Mouse (Mus musculus): Measurements from ENCODE around the gene Sertad3.
A peak's percentile ranks its signal among the peaks of the same experiment; 100 is the strongest.

- TF ChIP-seq POLR2A (IDR thresholded peaks at IDR 0.05; ENCODE audit: control insufficient read depth in 1 of 2, insufficient read depth in 1 of 2, low read depth in 1 of 2, low read length in 2 of 2, poor library complexity in 1 of 2): no peak
- TF ChIP-seq CTCF (IDR thresholded peaks at IDR 0.05 in 2 of 3, conservative IDR thresholded peaks at IDR 0.05 in 1 of 3; ENCODE audit: control insufficient read depth in 1 of 3, insufficient read depth in 1 of 3, low read depth in 2 of 3, low read length in 3 of 3, poor library complexity in 1 of 3, severe bottlenecking in 1 of 3): no peak
- no peak for TF ChIP-seq NRF1 (IDR thresholded peaks at IDR 0.05; ENCODE audit: insufficient read depth, low read depth, low read length, poor library complexity, severe bottlenecking)
- TF ChIP-seq MAZ (IDR thresholded peaks at IDR 0.05; ENCODE audit: low read depth, low read length): no peak
- no peak for TF ChIP-seq ZC3H11A (IDR thresholded peaks at IDR 0.05; ENCODE audit: low read depth, low read length)
- peak; percentile 47 for TF ChIP-seq GATA1 (IDR thresholded peaks at IDR 0.05; ENCODE audit: low read depth, low read length)
- peak in 1 of 2 experiments; percentile 22; a peak in 1 of 4 replicates for TF ChIP-seq EP300 (IDR thresholded peaks at IDR 0.05; ENCODE audit: low read depth in 1 of 2, low read length in 2 of 2)
- no peak; the same call in 1 of the 2 replicates for TF ChIP-seq ZKSCAN1 (IDR thresholded peaks at IDR 0.05; ENCODE audit: low read depth, low read length)
Measured at GRCm38 (mm10) chr7:27472596-27472995, 972 bp upstream of the Sertad3 start.
